17 mouse cellular contexts compared by ENCODE assay signal in genomic region chr5:20837082-20837481, GRCm38 (mm10). TPM values are rescaled to one million over a fixed set of nuclear protein-coding genes. Genes with fewer than 3 reads are reported as not detected.
DNase-seq lines count a peak whose midpoint lies in the region; ATAC-seq lines count a peak whose summit lies in the region.
"Had no signal": no experiment of that assay in that cellular context is flagged by ENCODE, and none has a peak within 500 bp of the region (broad histone marks: within the 10 kb centered on the region; RNA-seq: fewer than 3 reads in every experiment).

No protein-coding gene starts in this region.

- peak; percentile 62 for ATAC-seq in CD4-positive, CD25-positive, alpha-beta regulatory T cell, adult 4 months
- ATAC-seq in inflammation-experienced regulatory T-cells, adult 6 months = peak; percentile 52
- ATAC-seq: activated CD4-positive, CD25-positive, alpha-beta regulatory T cell, adult 4 months; Patski had no signal

- DNase-seq in c-Kit-positive CD71-positive TER-119-positive erythroid progenitor cells, embryonic 14.5 days (ENCODE audit: low spot score) = no peak
- no peak for DNase-seq in right cerebral cortex, adult 18-20 months
- DNase-seq: adrenal gland, adult 2 months; adrenal gland, adult 8-10 months; adrenal gland, postnatal 10 days; adrenal gland, postnatal 14 days; adrenal gland, postnatal 25 days; adrenal gland, postnatal 36 days; B cell, adult 2 months; cerebellum, adult 11 months; cerebellum, adult 11-12 months; cerebellum, adult 18-20 months; cerebellum, adult 8-10 months had no signal

RNA-seq across cellular contexts. Expression of gene Phtf2, which starts 44.8 kb away (rescaled TPM):
- 10 to 100 TPM; 46.0 to 49.2 TPM for polyA plus RNA-seq in CD4-positive, CD25-positive, alpha-beta regulatory T cell, adult 4 months (2017; shearing (Covaris generic))
- polyA plus RNA-seq in inflammation-experienced regulatory T-cells, adult 6 months (2017; shearing (Covaris generic)) = 10 to 100 TPM; 41.2 to 48.5 (median 41.4) TPM

RNA-seq across cellular contexts. Expression of gene Tmem60, which starts 44.9 kb away (rescaled TPM):
- 10 to 100 TPM; 45.1 to 57.8 TPM for polyA plus RNA-seq in CD4-positive, CD25-positive, alpha-beta regulatory T cell, adult 4 months (2017; shearing (Covaris generic))
- 10 to 100 TPM; 44.3 to 53.7 (median 50.8) TPM for polyA plus RNA-seq in inflammation-experienced regulatory T-cells, adult 6 months (2017; shearing (Covaris generic))
